Mouse (Mus musculus): ENCODE results near the gene Ankrd55.

DNA sequence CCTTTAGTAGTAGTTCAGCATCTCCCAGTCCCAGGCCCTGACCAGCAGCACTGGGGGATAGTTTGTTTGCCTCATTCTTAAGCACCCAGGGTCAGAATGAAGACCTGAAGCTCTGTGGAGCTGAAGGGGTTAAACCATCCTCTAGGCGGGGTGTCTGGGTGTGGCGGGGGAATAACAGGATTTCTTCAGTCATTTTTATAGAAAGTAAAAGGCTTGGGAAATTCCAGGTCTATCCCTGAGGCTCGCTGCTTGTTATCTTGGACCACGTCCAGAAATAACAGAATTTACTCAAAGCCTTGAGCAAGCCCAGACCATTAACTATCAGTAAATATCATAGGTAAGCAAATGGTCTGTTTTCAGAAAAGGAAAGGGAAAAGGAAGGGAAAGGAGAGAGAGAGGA lies 39.3 kb downstream of the Ankrd55 start:
- TF ChIP-seq CTCF (IDR thresholded peaks at IDR 0.05; ENCODE audit: low read depth, low read length) (no peak), POLR2A (IDR thresholded peaks at IDR 0.05; ENCODE audit: extremely low read depth, insufficient read depth, low read length) (no peak)
